Mouse (Mus musculus): ENCODE results near the gene Naa16. TPM values are rescaled to one million over a fixed set of nuclear protein-coding genes. Genes with fewer than 3 reads are reported as not detected.

Naa16 gene
- polyA plus RNA-seq, 1 experiment from 2014 or later, result 18.7 TPM

GRCm38 (mm10) chr14:79300641-79301350, 89.8 kb downstream of the Naa16 start:
- no peaks in the 10 kb centered on the region for H3K27me3 ChIP-seq
- no peak for TF ChIP-seq CTCF (IDR thresholded peaks at IDR 0.05)
- ChIA-PET POLR2A (no interaction called here), CTCF (interaction anchor here (1.0 kb wide), 1 partner anchor 177 kb away, joined by 3 read pairs; no protein-coding TSS in a partner anchor)
- ATAC-seq, result peak; percentile 17
- in situ Hi-C loops (cut with MboI; ENCODE audit: low pct_unique_long_range_greater_than_20kb), result loop anchor here (25.0 kb wide), 1 partner anchor 638 kb away; no protein-coding TSS in a partner anchor
- no peak for DNase-seq (ENCODE audit: low read depth, low spot score)

GRCm38 (mm10) chr14:79299796-79300195, 90.8 kb downstream of the Naa16 start:
- ChIA-PET POLR2A (no interaction called here), CTCF (interaction anchor here (1.0 kb wide), 1 partner anchor 51 kb away, joined by 3 read pairs; no protein-coding TSS in a partner anchor)
- TF ChIP-seq CTCF (IDR thresholded peaks at IDR 0.05), result no peak
- in situ Hi-C loops (cut with MboI; ENCODE audit: low pct_unique_long_range_greater_than_20kb), result loop anchor here (25.0 kb wide), 1 partner anchor 637 kb away; no protein-coding TSS in a partner anchor
- ATAC-seq, result no peak
- no peak for DNase-seq (ENCODE audit: low read depth, low spot score)
- H3K27me3 ChIP-seq, result no peaks in the 10 kb centered on the region

GRCm38 (mm10) chr14:79299230-79299629, 91.3 kb downstream of the Naa16 start:
- DNase-seq (ENCODE audit: low read depth, low spot score), result no peak
- ChIA-PET POLR2A (no interaction called here), CTCF (interaction anchor here (1.0 to 1.5 kb wide), 3 partner anchors 51 to 160 kb away, joined by 3 read pairs; no protein-coding TSS in a partner anchor)
- no peak for TF ChIP-seq CTCF (IDR thresholded peaks at IDR 0.05)
- H3K27me3 ChIP-seq, result no peaks in the 10 kb centered on the region
- in situ Hi-C loops (cut with MboI; ENCODE audit: low pct_unique_long_range_greater_than_20kb), result no loop called here
- no peak for ATAC-seq

GRCm38 (mm10) chr14:79298314-79298992, 92.1 kb downstream of the Naa16 start:
- H3K27me3 ChIP-seq, result no peaks in the 10 kb centered on the region
- ChIA-PET CTCF (interaction anchor here (1.0 to 1.5 kb wide), 3 partner anchors 50 to 160 kb away, joined by 3 read pairs; no protein-coding TSS in a partner anchor), POLR2A (interaction anchor here (1.1 kb wide), 1 partner anchor 164 kb away, joined by 3 read pairs; no protein-coding TSS in a partner anchor)
- no peak for DNase-seq (ENCODE audit: low read depth, low spot score)
- in situ Hi-C loops (cut with MboI; ENCODE audit: low pct_unique_long_range_greater_than_20kb), result no loop called here
- no peak for TF ChIP-seq CTCF (IDR thresholded peaks at IDR 0.05)
- no peak for ATAC-seq

GRCm38 (mm10) chr14:79296836-79297235, 93.7 kb downstream of the Naa16 start:
- POLR2A ChIA-PET, result no interaction called here
- ATAC-seq (no peak), DNase-seq (ENCODE audit: low read depth, low spot score) (no peak)
- CTCF ChIA-PET, result no interaction called here
- TF ChIP-seq CTCF (IDR thresholded peaks at IDR 0.05), result no peak
- in situ Hi-C loops (cut with MboI; ENCODE audit: low pct_unique_long_range_greater_than_20kb), result no loop called here
- H3K27me3 ChIP-seq, result no peaks in the 10 kb centered on the region

GRCm38 (mm10) chr14:79296201-79296600, 94.4 kb downstream of the Naa16 start:
- ChIA-PET POLR2A (no interaction called here), CTCF (interaction anchor here (0.7 kb wide), 1 partner anchor 27 kb away, joined by 3 read pairs; no protein-coding TSS in a partner anchor)
- ATAC-seq, result no peak
- H3K27me3 ChIP-seq, result no peaks in the 10 kb centered on the region
- in situ Hi-C loops (cut with MboI; ENCODE audit: low pct_unique_long_range_greater_than_20kb), result no loop called here
- no peak for DNase-seq (ENCODE audit: low read depth, low spot score)
- no peak for TF ChIP-seq CTCF (IDR thresholded peaks at IDR 0.05)

GRCm38 (mm10) chr14:79295579-79295978, 95.0 kb downstream of the Naa16 start:
- in situ Hi-C loops (cut with MboI; ENCODE audit: low pct_unique_long_range_greater_than_20kb), result no loop called here
- ATAC-seq (no peak), DNase-seq (ENCODE audit: low read depth, low spot score) (no peak)
- CTCF ChIA-PET, result interaction anchor here (0.7 kb wide), 1 partner anchor 27 kb away, joined by 3 read pairs; no protein-coding TSS in a partner anchor
- no peak for TF ChIP-seq CTCF (IDR thresholded peaks at IDR 0.05)
- no peaks in the 10 kb centered on the region for H3K27me3 ChIP-seq
- POLR2A ChIA-PET, result no interaction called here

GRCm38 (mm10) chr14:79294950-79295349, 95.6 kb downstream of the Naa16 start:
- ATAC-seq (no peak), DNase-seq (ENCODE audit: low read depth, low spot score) (no peak)
- no peaks in the 10 kb centered on the region for H3K27me3 ChIP-seq
- ChIA-PET POLR2A (no interaction called here), CTCF (no interaction called here)
- no peak for TF ChIP-seq CTCF (IDR thresholded peaks at IDR 0.05)
- in situ Hi-C loops (cut with MboI; ENCODE audit: low pct_unique_long_range_greater_than_20kb), result no loop called here

- in situ Hi-C loops (cut with MboI; ENCODE audit: low pct_unique_long_range_greater_than_20kb), result no loop called here
- H3K27me3 ChIP-seq, result no peaks in the 10 kb centered on the region
- ATAC-seq (no peak), DNase-seq (ENCODE audit: low read depth, low spot score) (no peak)
- TF ChIP-seq CTCF (IDR thresholded peaks at IDR 0.05), result no peak
- POLR2A ChIA-PET, result interaction anchor here (0.5 to 0.6 kb wide), 3 partner anchors 9 to 80 kb away, joined by 3 to 4 read pairs (median 3); no protein-coding TSS in a partner anchor
- CTCF ChIA-PET, result no interaction called here
These were observed 96.3 kb downstream of the Naa16 start for GRCm38 (mm10) chr14:79294051-79294814.

- DNase-seq (ENCODE audit: low read depth, low spot score) (no peak), ATAC-seq (no peak)
- CTCF ChIA-PET, result interaction anchor here (1.0 kb wide), 1 partner anchor 14 kb away, joined by 3 read pairs; no protein-coding TSS in a partner anchor
- TF ChIP-seq CTCF (IDR thresholded peaks at IDR 0.05), result no peak
- H3K27me3 ChIP-seq, result no peaks in the 10 kb centered on the region
- in situ Hi-C loops (cut with MboI; ENCODE audit: low pct_unique_long_range_greater_than_20kb), result no loop called here
- POLR2A ChIA-PET, result no interaction called here
These were observed 97.3 kb downstream of the Naa16 start for GRCm38 (mm10) chr14:79293119-79293780.

Data from Patski (cell line).